17 mouse cellular contexts compared by ENCODE assay signal in genomic region chr5:129456579-129457140, GRCm38 (mm10). TPM values are rescaled to one million over a fixed set of nuclear protein-coding genes. Genes with fewer than 3 reads are reported as not detected.
A peak's percentile ranks its signal among the peaks of the same experiment; 100 is the strongest.
DNase-seq lines count a peak whose midpoint lies in the region; ATAC-seq and TF ChIP-seq lines count a peak whose summit lies in the region.
"Had no signal": no experiment of that assay in that cellular context is flagged by ENCODE, and none has a peak within 500 bp of the region (broad histone marks: within the 10 kb centered on the region; RNA-seq: fewer than 3 reads in every experiment).

No protein-coding gene starts in this region.

- TF ChIP-seq POLR2A in CH12.LX (IDR thresholded peaks at IDR 0.05; ENCODE audit: low read depth, low read length) = no peak
- TF ChIP-seq POLR2A in cortical plate, adult 2 months (IDR thresholded peaks at IDR 0.05; ENCODE audit: extremely low read depth, insufficient read depth, low read length) = no peak

- H3K4me3 ChIP-seq in liver, embryonic 14.5 days (ENCODE audit: insufficient read depth in 1 of 2, low read depth in 2 of 2, low read length in 2 of 2) = no peak overlapping the region
- no peak overlapping the region for H3K4me3 ChIP-seq in liver, embryonic 12.5 days
- no peak overlapping the region for H3K4me3 ChIP-seq in CH12.LX (replicated peaks in 1 of 3; ENCODE audit: low read depth in 2 of 3, low read length in 2 of 3, poor library complexity in 1 of 3)
- no peak overlapping the region for H3K4me3 ChIP-seq in cortical plate, adult 2 months (ENCODE audit: insufficient read depth, low read length)
- H3K4me3 ChIP-seq in forebrain, embryonic 13.5 days = no peak overlapping the region
- H3K4me3 ChIP-seq: embryonic facial prominence, embryonic 13.5 days; forebrain, embryonic 12.5 days; hindbrain, embryonic 13.5 days had no signal

- H3K4me2 ChIP-seq in liver, embryonic 14.5 days (ENCODE audit: low read depth) = no peak overlapping the region
- H3K4me2 ChIP-seq in liver, embryonic 12.5 days = no peak overlapping the region
- H3K4me2 ChIP-seq in CH12.LX (ENCODE audit: insufficient read depth, low read depth, poor library complexity, severe bottlenecking) = no peak overlapping the region
- H3K4me2 ChIP-seq in forebrain, embryonic 13.5 days = no peak overlapping the region
- H3K4me2 ChIP-seq: embryonic facial prominence, embryonic 13.5 days; forebrain, embryonic 12.5 days; hindbrain, embryonic 13.5 days; midbrain, embryonic 11.5 days had no signal

- TF ChIP-seq CTCF in liver, embryonic 14.5 days (IDR thresholded peaks at IDR 0.05; ENCODE audit: low read depth) = peak; percentile 21; the same call in 1 of the 2 replicates
- peak in 1 of 2 experiments; percentile 32; a peak in 2 of 4 replicates for TF ChIP-seq CTCF in CH12.LX (conservative IDR thresholded peaks at IDR 0.05 in 1 of 2, IDR thresholded peaks at IDR 0.05 in 1 of 2; ENCODE audit: low read depth in 2 of 2, low read length in 2 of 2)
- peak; percentile 42 for TF ChIP-seq CTCF in cortical plate, adult 2 months (IDR thresholded peaks at IDR 0.05; ENCODE audit: extremely low read depth, insufficient read depth, low read length)

- no peaks in the 10 kb centered on the region for H3K79me2 ChIP-seq in CH12.LX (replicated peaks; ENCODE audit: control insufficient read depth, extremely low read depth, insufficient read depth, poor library complexity, severe bottlenecking)

- peak; percentile 41 for DNase-seq in embryo, embryonic 11 days
- DNase-seq in embryo, embryonic 9.5 days (ENCODE audit: extremely low spot score) = no peak
- no peak for DNase-seq in liver, embryonic 14.5 days (ENCODE audit: low read depth in 3 of 3, low spot score in 3 of 3)
- peak; percentile 21 for DNase-seq in CH12.LX (ENCODE audit: extremely low read depth)
- no peak for DNase-seq in left cerebral cortex, adult 9 months (ENCODE audit: low spot score in 2 of 2)
- DNase-seq: cerebellum, adult 18-20 months; gastrocnemius, postnatal 36 days; kidney, adult 2 months; liver; lung, postnatal 14 days had no signal

- H3K27me3 ChIP-seq in liver, embryonic 14.5 days (ENCODE audit: control insufficient read depth, insufficient read depth, low read length) = no peaks in the 10 kb centered on the region
- no peaks in the 10 kb centered on the region for H3K27me3 ChIP-seq in liver, embryonic 12.5 days (replicated peaks)
- peaks cover 31% of the 10 kb centered on the region for H3K27me3 ChIP-seq in CH12.LX (replicated peaks)
- no peaks in the 10 kb centered on the region for H3K27me3 ChIP-seq in forebrain, embryonic 13.5 days

- H3K9me3 ChIP-seq in liver, embryonic 14.5 days (ENCODE audit: control insufficient read depth, low read length) = no peaks in the 10 kb centered on the region
- no peaks in the 10 kb centered on the region for H3K9me3 ChIP-seq in liver, embryonic 12.5 days (replicated peaks)
- H3K9me3 ChIP-seq in CH12.LX (replicated peaks; ENCODE audit: low read length) = peaks cover 2% of the 10 kb centered on the region
- no peaks in the 10 kb centered on the region for H3K9me3 ChIP-seq in forebrain, embryonic 13.5 days (replicated peaks)
- H3K9me3 ChIP-seq: embryonic facial prominence, embryonic 13.5 days; forebrain, embryonic 12.5 days; hindbrain, embryonic 13.5 days had no signal

- H3K9ac ChIP-seq in liver, embryonic 14.5 days (replicated peaks) = no peak overlapping the region
- no peak overlapping the region for H3K9ac ChIP-seq in liver, embryonic 12.5 days
- no peak overlapping the region for H3K9ac ChIP-seq in CH12.LX (ENCODE audit: insufficient read depth, low read depth)
- no peak overlapping the region for H3K9ac ChIP-seq in forebrain, embryonic 13.5 days
- H3K9ac ChIP-seq: embryonic facial prominence, embryonic 13.5 days; forebrain, embryonic 12.5 days; hindbrain, embryonic 13.5 days had no signal

- TF ChIP-seq EP300 in liver, embryonic 14.5 days (IDR thresholded peaks at IDR 0.05; ENCODE audit: low read depth) = no peak
- no peak for TF ChIP-seq EP300 in CH12.LX (IDR thresholded peaks at IDR 0.05; ENCODE audit: low read length)

- dilution Hi-C loops in CH12.LX (cut with MboI; ENCODE audit: extremely low pct_ligation_motif_present, extremely low pct_unique_long_range_greater_than_20kb, low sequenced_read_pairs) = no loop called here

- H3K4me1 ChIP-seq in liver, embryonic 14.5 days (replicated peaks; ENCODE audit: control insufficient read depth in 2 of 2, insufficient read depth in 2 of 2, low read length in 1 of 2) = no peaks in the 10 kb centered on the region
- peaks cover 8% of the 10 kb centered on the region for H3K4me1 ChIP-seq in liver, embryonic 12.5 days
- no peaks in the 10 kb centered on the region; a peak in 1 of 4 replicates for H3K4me1 ChIP-seq in CH12.LX (ENCODE audit: control insufficient read depth in 1 of 2, insufficient read depth in 2 of 2)
- H3K4me1 ChIP-seq in cortical plate, adult 2 months (ENCODE audit: control insufficient read depth, insufficient read depth, low read length) = peaks cover 20% of the 10 kb centered on the region
- peaks cover 25% of the 10 kb centered on the region for H3K4me1 ChIP-seq in forebrain, embryonic 13.5 days

- no peaks in the 10 kb centered on the region for H3K36me3 ChIP-seq in liver, embryonic 14.5 days (replicated peaks; ENCODE audit: control insufficient read depth, insufficient read depth, low read depth)
- no peaks in the 10 kb centered on the region for H3K36me3 ChIP-seq in liver, embryonic 12.5 days
- no peaks in the 10 kb centered on the region for H3K36me3 ChIP-seq in CH12.LX (replicated peaks in 1 of 2; ENCODE audit: control insufficient read depth in 1 of 2, insufficient read depth in 1 of 2, low read length in 1 of 2)
- H3K36me3 ChIP-seq in forebrain, embryonic 13.5 days (ENCODE audit: poor library complexity, severe bottlenecking) = no peaks in the 10 kb centered on the region
- H3K36me3 ChIP-seq: embryonic facial prominence, embryonic 13.5 days; forebrain, embryonic 12.5 days; hindbrain, embryonic 13.5 days had no signal

- 19% methylated on average over 9 of the region's 9 CpGs for WGBS in liver, embryonic 14.5 days (ENCODE audit: insufficient replicate concordance)
- 21% methylated on average over 9 of the region's 9 CpGs for WGBS in liver, embryonic 12.5 days (ENCODE audit: insufficient replicate concordance)
- 40% methylated on average over 9 of the region's 9 CpGs for WGBS in forebrain, embryonic 13.5 days

- peak; percentile 6; the same call in 1 of the 2 replicates for TF ChIP-seq RAD21 in CH12.LX (IDR thresholded peaks at IDR 0.05; ENCODE audit: low read depth, low read length)

- in situ Hi-C loops in CH12.LX (cut with MboI; ENCODE audit: low pct_ligation_motif_present, low pct_unique_long_range_greater_than_20kb, low sequenced_read_pairs) = no loop called here

- no peak overlapping the region for H3K27ac ChIP-seq in liver, embryonic 14.5 days
- H3K27ac ChIP-seq in liver, embryonic 12.5 days = no peak overlapping the region
- H3K27ac ChIP-seq in CH12.LX (ENCODE audit: insufficient read depth, low read depth) = no peak overlapping the region
- no peak overlapping the region for H3K27ac ChIP-seq in cortical plate, adult 2 months (ENCODE audit: insufficient read depth, low read length)
- no peak overlapping the region for H3K27ac ChIP-seq in forebrain, embryonic 13.5 days
- H3K27ac ChIP-seq: embryonic facial prominence, embryonic 13.5 days; forebrain, embryonic 12.5 days; hindbrain, embryonic 13.5 days had no signal

- no peak for ATAC-seq in liver, embryonic 14.5 days (ENCODE audit: insufficient read depth)
- no peak for ATAC-seq in liver, embryonic 12.5 days
- ATAC-seq in forebrain, embryonic 13.5 days = no peak

TF ChIP-seq in CH12.LX, 34 proteins besides CTCF, POLR2A, EP300 and RAD21 (continues in another document):
- TF ChIP-seq SIN3A (IDR thresholded peaks at IDR 0.05; ENCODE audit: low read length) = no peak
- TF ChIP-seq JUND (conservative IDR thresholded peaks at IDR 0.05; ENCODE audit: low read depth, low read length) = no peak
- TF ChIP-seq IRF4 (IDR thresholded peaks at IDR 0.05; ENCODE audit: low read depth, low read length) = no peak
- no peak for TF ChIP-seq MYC (IDR thresholded peaks at IDR 0.05; ENCODE audit: low read depth, low read length)
- no peak for TF ChIP-seq MAX (IDR thresholded peaks at IDR 0.05; ENCODE audit: low read length)
- TF ChIP-seq HCFC1 (IDR thresholded peaks at IDR 0.05; ENCODE audit: low read depth, low read length) = no peak
- no peak for TF ChIP-seq ZC3H11A (IDR thresholded peaks at IDR 0.05; ENCODE audit: low read depth, low read length)
- TF ChIP-seq SMC3 (IDR thresholded peaks at IDR 0.05; ENCODE audit: low read depth, low read length) = 0 out of 2 replicates have a peak, but pooled peaks have one; percentile 3
- TF ChIP-seq ZMIZ1 (IDR thresholded peaks at IDR 0.05; ENCODE audit: low read depth, low read length) = no peak
- TF ChIP-seq ELF1 (IDR thresholded peaks at IDR 0.05; ENCODE audit: low read depth, low read length) = no peak
- TF ChIP-seq UBTF (IDR thresholded peaks at IDR 0.05; ENCODE audit: low read depth, low read length) = no peak
- no peak for TF ChIP-seq NRF1 (IDR thresholded peaks at IDR 0.05; ENCODE audit: low read depth, low read length)
- TF ChIP-seq BHLHE40 (IDR thresholded peaks at IDR 0.05; ENCODE audit: low read depth, low read length) = 0 out of 2 replicates have a peak, but pooled peaks have one; percentile 13
- no peak for TF ChIP-seq TBP (conservative IDR thresholded peaks at IDR 0.05; ENCODE audit: low read depth, low read length)
- TF ChIP-seq RCOR1 (conservative IDR thresholded peaks at IDR 0.05; ENCODE audit: low read depth, low read length) = no peak
- no peak for TF ChIP-seq CHD2 (IDR thresholded peaks at IDR 0.05; ENCODE audit: low read length)
- TF ChIP-seq CHD1 (IDR thresholded peaks at IDR 0.05; ENCODE audit: low read depth, low read length) = no peak
- TF ChIP-seq GABPA (IDR thresholded peaks at IDR 0.05; ENCODE audit: insufficient replicate concordance, low read depth, low read length) = no peak
- no peak for TF ChIP-seq KAT2A (IDR thresholded peaks at IDR 0.05; ENCODE audit: insufficient replicate concordance, low read length)
- peak; percentile 51; the same call in 1 of the 2 replicates for TF ChIP-seq MEF2A (IDR thresholded peaks at IDR 0.05; ENCODE audit: borderline replicate concordance, low read depth, low read length)
- TF ChIP-seq POLR2AphosphoS2 (IDR thresholded peaks at IDR 0.05; ENCODE audit: low read depth, low read length) = no peak

RNA-seq across cellular contexts. Expression of gene Sfswap, which starts 44.4 kb away (rescaled TPM):
- polyA plus RNA-seq in liver, embryonic 14.5 days (2012; rRNA removed) = 21.3 and 25.9 TPM in 2 replicates
- 13.1 and 15.7 TPM in 2 replicates for polyA plus RNA-seq in liver, embryonic 14.5 days (2014; fragmentation: Nextera tagmentation; extraction: Ambion mirVana)
- polyA plus RNA-seq in liver, embryonic 12.5 days (2016; fragmentation: Nextera tagmentation; extraction: Ambion mirVana) = 29.7 and 31.3 TPM in 2 replicates
- total RNA-seq in CH12.LX (2012; rRNA removed) (36.0 and 39.2 TPM in 2 replicates), CH12.LX (2014; rRNA removed) (24.2 and 24.9 TPM in 2 replicates)
- 70.4 and 70.5 TPM in 2 replicates for polyA plus RNA-seq in CH12.LX (2012; ENCODE audit: insufficient read length, low read depth)
- polyA plus RNA-seq in cortical plate, adult 2 months (2012; rRNA removed) = 145 and 164 TPM in 2 replicates
- polyA plus RNA-seq in forebrain, embryonic 13.5 days (2015; fragmentation: Nextera tagmentation; extraction: Ambion mirVana) = 53.5 and 54.5 TPM in 2 replicates

Comparison
In these comparisons a context has a peak if more than half of its experiments do, and no peak if none do; other contexts are left out.
1. DNase-seq: peak in embryo, embryonic 11 days (single experiment) and CH12.LX (single experiment); none in embryo, embryonic 9.5 days (single experiment), liver, embryonic 14.5 days (0 of 3) and left cerebral cortex, adult 9 months (0 of 2).